ENCODE assay signal across 14 mouse cellular contexts in genomic region chr12:106514057-106514456, GRCm38 (mm10).
"Had no signal": no experiment of that assay in that cellular context is flagged by ENCODE, and none has a peak within 500 bp of the region (broad histone marks: within the 10 kb centered on the region; RNA-seq: fewer than 3 reads in every experiment).

No protein-coding gene starts in this region.

- H3K4me3 ChIP-seq: limb, embryonic 15.5 days; midbrain, embryonic 15.5 days; myocyte; neural tube, embryonic 13.5 days had no signal

- H3K4me2 ChIP-seq: limb, embryonic 15.5 days; liver, embryonic 11.5 days; lung, embryonic 14.5 days; midbrain, embryonic 15.5 days; neural tube, embryonic 13.5 days had no signal

- H3K4me1 ChIP-seq: midbrain, embryonic 15.5 days had no signal

- H3K9me3 ChIP-seq: limb, embryonic 15.5 days; midbrain, embryonic 15.5 days; neural tube, embryonic 13.5 days had no signal

- H3K9ac ChIP-seq: limb, embryonic 15.5 days; liver, embryonic 14.5 days; liver, postnatal 0 days; lung, embryonic 14.5 days; midbrain, embryonic 15.5 days; neural tube, embryonic 13.5 days had no signal

- H3K36me3 ChIP-seq: limb, embryonic 15.5 days; midbrain, embryonic 15.5 days; neural tube, embryonic 13.5 days had no signal

- H3K27ac ChIP-seq: limb, embryonic 15.5 days; liver, embryonic 14.5 days; midbrain, embryonic 15.5 days; neural tube, embryonic 13.5 days had no signal

- DNase-seq: kidney, adult 18-20 months; kidney, adult 9 months; kidney, postnatal 14 days; kidney, postnatal 4 days; liver, postnatal 0 days; lung, embryonic 14.5 days; thymus, postnatal 25 days had no signal

- ATAC-seq: liver, postnatal 0 days; lung, postnatal 0 days; midbrain, embryonic 15.5 days had no signal

- H3K27me3 ChIP-seq: midbrain, embryonic 15.5 days; neural tube, embryonic 13.5 days had no signal
